Mouse (Mus musculus) CH12.LX (cell line): ENCODE measurements around the gene Tmem184a.

ENCODE experiments used
- CTCF ChIP-seq, 2 experiments: IDR thresholded peaks in 1 of 2; conservative IDR thresholded peaks in 1 of 2; 2 replicates each; pipeline ENCODE4 v1.5.1; 2011 to 2012; ENCODE audit warnings: low read depth in 2 of 2, low read length in 2 of 2, improper control_type of control experiment in 1 of 2, inconsistent platforms in 1 of 2, mild to moderate bottlenecking in 1 of 2, moderate library complexity in 1 of 2
- EP300 ChIP-seq: IDR thresholded peaks from 2 replicates; pipeline ENCODE4 v1.6.1; 2011; ENCODE audit warnings: low read length, improper control_type of control experiment
- ETS1 ChIP-seq: conservative IDR thresholded peaks from 2 replicates; pipeline ENCODE4 v1.6.1; 2012; ENCODE audit warnings: low read depth, mild to moderate bottlenecking, inconsistent platforms, low read length, improper control_type of control experiment, moderate library complexity
- MAZ ChIP-seq: IDR thresholded peaks from 2 replicates; pipeline ENCODE4 v1.6.1; 2012; ENCODE audit warnings: low read depth, mild to moderate bottlenecking, inconsistent platforms, low read length, improper control_type of control experiment, moderate library complexity
- NELFE ChIP-seq: IDR thresholded peaks from 2 replicates; pipeline ENCODE4 v1.6.1; 2011; ENCODE audit warnings: low read depth, low read length, improper control_type of control experiment
- POLR2A ChIP-seq: IDR thresholded peaks from 2 replicates; pipeline ENCODE4 v1.6.1; 2011; ENCODE audit warnings: low read depth, mild to moderate bottlenecking, improper control_type of control experiment, low read length
- POLR2AphosphoS2 ChIP-seq: IDR thresholded peaks from 2 replicates; pipeline ENCODE4 v1.6.1; 2011; ENCODE audit warnings: low read depth, low read length, improper control_type of control experiment
- TBP ChIP-seq: conservative IDR thresholded peaks from 2 replicates; pipeline ENCODE4 v1.6.1; 2011; ENCODE audit warnings: low read depth, low read length, improper control_type of control experiment
- UBTF ChIP-seq: IDR thresholded peaks from 2 replicates; pipeline ENCODE4 v1.6.1; 2012; ENCODE audit warnings: low read depth, mild to moderate bottlenecking, inconsistent platforms, low read length, improper control_type of control experiment, moderate library complexity
- USF1 ChIP-seq: IDR thresholded peaks from 2 replicates; pipeline ENCODE4 v1.6.1; 2014; ENCODE audit warnings: low read depth, mild to moderate bottlenecking, inconsistent platforms, low read length, improper control_type of control experiment
- ZNF384 ChIP-seq: IDR thresholded peaks from 2 replicates; pipeline ENCODE4 v1.6.1; 2012; ENCODE audit warnings: low read depth, low read length, improper control_type of control experiment, inconsistent platforms

DNA sequence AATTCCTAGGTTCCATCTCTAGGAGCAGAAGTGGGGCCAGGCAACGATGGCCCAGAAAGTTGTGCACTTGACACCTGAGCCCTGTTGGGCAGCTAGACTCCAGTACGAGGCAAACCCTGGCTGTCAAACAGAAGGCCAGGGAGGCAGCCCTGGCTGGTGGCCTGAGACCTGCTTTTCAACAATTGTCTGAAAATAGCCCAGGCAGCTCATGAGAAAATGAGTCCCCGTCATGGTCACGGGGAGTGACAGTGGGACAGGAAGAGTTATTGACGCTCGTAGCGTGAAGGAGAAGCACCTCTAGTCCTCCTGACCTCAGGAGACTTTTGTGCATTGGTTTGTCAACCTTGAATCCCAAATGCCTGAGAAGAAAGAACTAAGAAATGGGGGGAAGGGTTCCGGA is 38.3 kb downstream of the Tmem184a start:
- no peak for TF ChIP-seq UBTF
- TF ChIP-seq ETS1 = no peak
- no peak for TF ChIP-seq POLR2A
- no peak for TF ChIP-seq CTCF (conservative IDR thresholded peaks at IDR 0.05 in 1 of 2, IDR thresholded peaks at IDR 0.05 in 1 of 2; ENCODE audit: low read depth in 2 of 2, low read length in 2 of 2)
- TF ChIP-seq POLR2AphosphoS2 = no peak
- TF ChIP-seq TBP = no peak
- TF ChIP-seq MAZ = no peak
- TF ChIP-seq USF1 = no peak
- no peak for TF ChIP-seq NELFE
- TF ChIP-seq ZNF384 = no peak
- no peak for TF ChIP-seq EP300
